Mouse (Mus musculus) 3134 (cell line): ENCODE data around the gene Card19.

Source experiments
- DNase-seq: peaks from one replicate; pipeline ENCODE4 v3.0.0-alpha.2; 2011; ENCODE audit warnings: low spot score; ENCODE audit not compliant: insufficient read length; ENCODE audit errors: extremely low read depth

The Card19 gene

GRCm38 (mm10) chr13:49196766-49197165, 19.1 kb downstream of the Card19 start:
- DNase-seq: no peak

GRCm38 (mm10) chr13:49196211-49196610, 19.6 kb downstream of the Card19 start:
- no peak for DNase-seq

DNA sequence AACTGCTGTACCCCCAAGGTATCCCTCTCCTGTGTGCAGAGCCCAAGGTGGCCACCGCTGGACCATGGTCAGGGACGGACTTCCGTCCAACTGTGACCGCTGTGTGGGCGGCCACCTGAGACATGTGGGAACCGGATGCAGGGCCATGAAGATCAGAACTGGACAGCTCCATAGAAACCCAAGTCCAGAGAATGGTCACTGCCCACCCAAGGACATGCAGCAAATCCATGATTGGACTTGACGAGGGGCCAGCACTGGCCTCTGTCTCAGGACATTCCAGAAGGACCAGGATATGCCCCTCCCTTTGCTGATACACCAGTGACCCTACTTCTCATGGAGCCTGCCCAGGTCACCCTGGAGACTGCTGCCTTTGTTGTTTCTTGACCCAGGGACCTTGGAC, 20.2 kb downstream of the Card19 start:
- no peak for DNase-seq

- DNase-seq: no peak
Measured at GRCm38 (mm10) chr13:49194811-49195210, 21.0 kb downstream of the Card19 start.

- no peak for DNase-seq
Measured at GRCm38 (mm10) chr13:49193650-49194049, 22.2 kb downstream of the Card19 start.

- DNase-seq: no peak
Measured at GRCm38 (mm10) chr13:49192156-49192855, 23.5 kb downstream of the Card19 start.

GRCm38 (mm10) chr13:49191673-49192035, 24.2 kb downstream of the Card19 start:
- peak; percentile 34 for DNase-seq

DNA sequence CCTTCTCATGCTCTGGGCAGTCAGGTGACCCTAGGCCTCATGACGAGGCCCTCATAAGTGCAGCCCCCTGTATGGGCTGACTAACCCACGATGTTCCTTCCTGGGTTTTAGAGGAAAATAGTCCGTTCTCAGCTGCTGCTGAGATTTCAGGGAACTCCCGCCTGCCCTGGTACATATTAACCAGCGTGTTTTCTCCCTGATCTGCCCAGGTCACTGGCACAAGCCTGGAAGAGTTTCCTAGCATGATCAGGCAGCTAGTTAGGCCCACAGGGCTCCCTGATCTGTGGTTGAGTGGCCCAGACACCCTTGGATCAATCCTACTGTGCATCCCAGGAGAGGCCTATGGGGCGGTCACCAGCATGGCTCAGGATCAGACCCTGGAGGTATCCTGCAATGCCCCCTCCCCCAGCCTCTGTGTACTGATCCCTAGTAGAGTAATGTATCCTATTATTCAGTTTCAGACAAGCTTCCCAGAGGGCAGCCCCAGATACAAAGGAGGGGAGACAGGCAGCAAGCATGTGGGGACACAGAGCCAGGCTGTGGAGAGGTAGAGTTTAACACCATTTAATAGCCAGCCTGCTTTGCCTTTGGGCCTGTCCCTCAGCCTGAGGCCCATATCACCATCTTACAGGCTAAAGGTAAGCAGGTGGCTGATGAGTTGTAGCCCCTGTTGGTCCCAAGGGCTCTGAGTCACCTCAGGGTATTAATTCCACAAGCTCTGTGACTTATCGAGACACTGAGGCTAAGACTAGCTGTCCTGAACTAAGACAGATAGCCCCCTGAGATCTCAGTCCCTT, 24.8 kb downstream of the Card19 start:
- no peak for DNase-seq

GRCm38 (mm10) chr13:49189970-49190870, 25.6 kb downstream of the Card19 start:
- peak; percentile 67 for DNase-seq

- no peak for DNase-seq
Measured at GRCm38 (mm10) chr13:49188966-49189360, 26.9 kb downstream of the Card19 start.

DNA sequence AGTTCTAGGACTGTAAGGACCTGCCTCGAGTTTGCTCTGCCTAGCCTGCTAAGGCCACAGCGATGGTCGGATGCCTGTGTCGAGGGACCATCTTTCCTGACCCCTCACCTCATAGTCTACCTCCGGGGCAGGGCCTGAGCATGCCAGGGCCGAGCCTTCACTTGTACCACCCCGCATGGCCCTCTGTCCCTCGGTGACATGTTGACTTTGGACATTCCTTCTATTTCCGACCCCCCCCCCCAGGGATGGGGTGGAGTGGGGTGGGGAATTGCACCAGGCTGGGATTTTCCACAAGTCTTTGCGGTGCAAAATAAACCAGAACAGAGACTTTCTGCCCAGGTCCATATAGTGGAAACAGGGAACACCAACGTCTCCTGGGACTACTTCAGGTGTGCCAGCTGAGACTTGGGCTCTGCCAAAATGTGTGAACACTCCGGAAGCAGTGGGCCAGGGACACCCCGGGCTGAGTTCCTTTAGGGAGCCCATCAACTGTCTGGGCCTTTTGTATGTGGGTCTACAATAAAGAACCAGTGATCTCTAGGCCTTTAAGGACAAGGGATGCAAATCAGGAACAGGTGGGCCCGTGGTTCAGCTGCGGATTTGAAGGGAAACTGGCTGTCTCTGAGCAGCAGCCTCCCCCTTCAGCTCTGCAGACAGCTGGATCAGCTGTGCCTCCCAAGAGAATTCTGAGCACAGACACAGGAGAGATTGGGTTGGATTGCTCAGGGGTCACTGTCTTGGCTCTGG, 27.4 kb downstream of the Card19 start:
- no peak for DNase-seq

GRCm38 (mm10) chr13:49187288-49188218, 28.3 kb downstream of the Card19 start, which contains the start of gene Ninj1:
Gene Ninj1, plus strand, starts transcription at chr13:49187485.
- peak; percentile 86 for DNase-seq

GRCm38 (mm10) chr13:49186798-49187287, 29.0 kb downstream of the Card19 start:
- peak; percentile 86 for DNase-seq

DNA sequence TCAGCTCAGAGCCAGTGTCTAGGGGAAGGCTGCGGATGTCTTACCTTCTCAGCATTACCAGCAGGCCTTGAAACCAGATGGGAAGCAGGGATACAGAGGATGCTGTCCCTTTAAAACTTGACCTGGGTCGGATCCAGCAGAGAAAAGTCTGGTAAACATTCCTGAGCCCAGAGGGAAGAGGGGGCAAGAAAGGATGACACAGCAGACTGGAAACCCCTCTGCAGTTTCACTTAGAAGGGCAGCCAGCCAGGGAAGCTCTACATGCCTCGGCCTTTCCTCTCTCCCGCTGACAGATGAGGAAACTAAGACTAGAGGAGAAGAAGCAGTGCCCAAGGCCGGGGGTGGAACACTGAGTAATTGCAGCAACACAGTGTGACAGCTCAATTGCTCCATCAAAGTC, 32.2 kb downstream of the Card19 start:
- DNase-seq: no peak

- no peak for DNase-seq
Measured at GRCm38 (mm10) chr13:49183161-49183560, 32.7 kb downstream of the Card19 start.

DNA sequence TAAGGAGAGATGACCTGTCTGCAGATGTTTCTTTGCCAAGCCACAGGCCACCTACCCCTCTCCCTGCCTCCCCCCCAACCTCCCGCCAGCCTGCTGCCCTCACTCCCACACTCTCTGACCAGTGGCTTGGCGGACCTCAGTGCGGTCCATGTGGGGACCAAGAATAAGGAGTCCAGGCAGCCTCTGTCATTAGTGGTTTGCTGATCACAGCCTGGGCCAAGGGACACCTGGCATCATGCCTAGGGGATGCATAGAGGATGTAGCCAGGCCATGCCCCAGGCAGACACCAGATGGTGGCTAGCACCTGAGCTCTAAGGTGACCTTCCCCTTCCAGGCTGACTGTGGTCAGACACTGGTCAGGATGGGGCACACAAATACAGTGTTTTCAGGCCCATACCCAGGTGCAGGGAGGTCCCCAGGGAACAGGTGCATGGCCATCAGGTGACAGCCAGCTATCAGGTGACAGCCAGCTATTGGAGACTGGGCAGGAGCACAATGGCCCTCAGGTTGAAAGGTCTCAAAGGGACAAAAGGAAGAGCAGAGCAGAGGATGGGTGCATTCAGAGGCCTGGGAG, 34.3 kb downstream of the Card19 start:
- DNase-seq: no peak

- no peak for DNase-seq
Measured at GRCm38 (mm10) chr13:49180691-49181090, 35.1 kb downstream of the Card19 start.

DNA sequence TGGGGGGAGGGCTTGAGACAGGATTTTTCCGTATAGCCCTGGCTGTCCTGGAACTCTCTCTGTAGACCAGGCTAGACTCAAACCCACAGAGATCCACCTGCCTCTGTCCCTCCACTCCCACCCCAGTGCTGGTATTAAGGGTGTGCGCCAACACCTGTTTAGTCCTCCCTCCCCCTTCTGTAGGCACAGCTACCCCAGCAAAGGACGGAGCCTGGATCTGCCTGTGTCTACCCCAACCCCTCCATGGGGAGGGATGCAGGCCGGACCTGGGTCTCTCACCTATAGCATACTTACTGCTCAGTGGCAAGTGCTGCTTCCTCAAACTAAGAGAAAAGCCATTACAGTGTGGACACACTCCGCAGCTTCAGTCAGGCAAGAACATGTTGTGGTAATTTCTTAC, 35.6 kb downstream of the Card19 start:
- DNase-seq: no peak
